In the genomic region with DNA sequence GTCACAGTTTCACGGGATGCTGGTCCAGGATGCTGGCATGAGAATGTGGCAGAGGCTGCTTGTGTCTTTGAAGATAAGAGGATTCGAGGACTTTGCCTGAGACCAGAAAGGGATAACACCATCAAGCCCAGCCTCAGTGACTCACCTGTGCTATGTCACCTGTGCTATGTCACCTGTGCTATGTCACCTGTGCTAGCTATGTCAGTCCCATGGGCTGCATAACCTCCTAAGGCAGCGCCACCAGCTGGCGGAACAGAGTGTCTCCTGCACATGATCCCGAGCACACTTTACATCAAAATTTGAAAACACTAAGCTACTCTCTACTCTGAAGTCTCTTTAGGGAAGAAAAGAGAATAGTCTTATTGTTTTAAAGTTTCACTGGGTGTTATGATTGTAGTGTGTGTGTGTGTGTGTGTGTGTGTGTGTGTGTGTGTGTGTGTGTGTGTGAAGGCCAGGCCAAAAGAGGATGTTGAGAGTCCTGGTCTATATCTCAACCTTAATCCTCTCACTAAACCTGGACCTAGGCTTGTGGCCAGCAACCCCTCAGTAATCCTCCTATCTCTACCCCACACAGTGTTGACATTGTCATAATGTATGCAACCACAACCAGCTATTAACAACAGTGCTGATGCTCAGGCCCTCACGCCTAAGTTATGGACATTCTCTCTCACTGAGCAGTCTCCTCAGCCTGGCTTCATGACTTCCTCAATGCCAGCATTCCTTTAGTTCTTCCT, we compare ENCODE assay signal across 1 mouse cellular context.
TF ChIP-seq lines count a peak whose summit lies in the region.

No protein-coding gene starts in this region.

TF ChIP-seq in myocyte, 11 proteins besides CTCF, POLR2A, EP300 and RAD21 (continued from another document):
- no peak for TF ChIP-seq SRF (IDR thresholded peaks at IDR 0.05; ENCODE audit: control insufficient read depth, insufficient read length, low read depth)
- no peak for TF ChIP-seq TCF3 (IDR thresholded peaks at IDR 0.05; ENCODE audit: insufficient read length, low read depth)
- no peak for TF ChIP-seq CEBPB (IDR thresholded peaks at IDR 0.05; ENCODE audit: insufficient read depth, poor library complexity, severe bottlenecking)
- TF ChIP-seq E2F4 (IDR thresholded peaks at IDR 0.05; ENCODE audit: insufficient read depth), result no peak
- no peak for TF ChIP-seq MYOD1 (IDR thresholded peaks at IDR 0.05; ENCODE audit: control insufficient read depth in 1 of 3, insufficient read length in 2 of 3, low read depth in 2 of 3)
- no peak for TF ChIP-seq USF1 (IDR thresholded peaks at IDR 0.05; ENCODE audit: low read depth)
- TF ChIP-seq TCF12 (IDR thresholded peaks at IDR 0.05; ENCODE audit: insufficient read depth, poor library complexity, severe bottlenecking), result no peak
- TF ChIP-seq MAX (IDR thresholded peaks at IDR 0.05; ENCODE audit: low read depth), result no peak
